ENCODE assay signal across 8 mouse cellular contexts in genomic region chr4:32055151-32056052, GRCm38 (mm10).
DNase-seq lines count a peak whose midpoint lies in the region; ATAC-seq lines count a peak whose summit lies in the region.

No protein-coding gene starts in this region.

- H3K4me1 ChIP-seq in hindbrain, embryonic 13.5 days (replicated peaks), result peaks cover 19% of the 10 kb centered on the region

- no peaks in the 10 kb centered on the region for H3K27me3 ChIP-seq in hindbrain, embryonic 13.5 days

- peak; percentile 88 for ATAC-seq in hindbrain, embryonic 13.5 days (ENCODE audit: low FRiP score)

- H3K27ac ChIP-seq in hindbrain, embryonic 13.5 days, result peak overlapping the region; percentile 42; the same call in 1 of the 2 replicates

- H3K4me3 ChIP-seq in hindbrain, embryonic 13.5 days, result peak overlapping the region; percentile 38

- 24% methylated on average over 21 of the region's 21 CpGs for WGBS in hindbrain, embryonic 13.5 days

- H3K9ac ChIP-seq in hindbrain, embryonic 13.5 days, result peak overlapping the region; percentile 63

- no peaks in the 10 kb centered on the region for H3K36me3 ChIP-seq in hindbrain, embryonic 13.5 days

- peak overlapping the region; percentile 59 for H3K4me2 ChIP-seq in hindbrain, embryonic 13.5 days

- DNase-seq in NIH3T3 (ENCODE audit: low read depth), result peak; percentile 86
- DNase-seq in cerebellum, adult 9-11 months, result peak; percentile 80
- DNase-seq in frontal cortex, postnatal 14 days (ENCODE audit: low spot score in 2 of 2), result peak; percentile 77 to 88
- peak; percentile 87 to 92 for DNase-seq in layer of hippocampus, postnatal 14 days (ENCODE audit: low spot score in 2 of 2)
- DNase-seq in lung, postnatal 10 days, result peak; percentile 87
- peak; percentile 81 for DNase-seq in ovary, postnatal 14 days (ENCODE audit: low spot score)
- DNase-seq in thymus, postnatal 10 days (ENCODE audit: low spot score in 2 of 2), result peak; percentile 68 to 84

- no peaks in the 10 kb centered on the region for H3K9me3 ChIP-seq in hindbrain, embryonic 13.5 days

Comparison
In these comparisons a context has a peak if more than half of its experiments do, and no peak if none do; other contexts are left out.
1. Peak in every context shown above with its lines: DNase-seq, ATAC-seq, H3K4me3 ChIP-seq and H3K27ac ChIP-seq.